Mouse (Mus musculus) A20 (cell line): ENCODE measurements around the gene Msi2.

Experiments
- DNase-seq: peaks from one replicate; pipeline ENCODE4 v3.0.0-alpha.2; 2011; ENCODE audit warnings: low read depth, low spot score

Msi2 gene

GRCm38 (mm10) chr11:88367501-88367900, 350.8 kb downstream of the Msi2 start:
- DNase-seq: no peak

GRCm38 (mm10) chr11:88365914-88366540, 352.3 kb downstream of the Msi2 start:
- no peak for DNase-seq

GRCm38 (mm10) chr11:88364231-88364630, 354.1 kb downstream of the Msi2 start:
- DNase-seq: no peak

GRCm38 (mm10) chr11:88363481-88363880, 354.8 kb downstream of the Msi2 start:
- no peak for DNase-seq

GRCm38 (mm10) chr11:88359736-88360135, 358.6 kb downstream of the Msi2 start:
- DNase-seq: no peak

- no peak for DNase-seq
These were observed 361.0 kb downstream of the Msi2 start for GRCm38 (mm10) chr11:88357325-88357724.

- peak; percentile 6 for DNase-seq
These were observed 361.6 kb downstream of the Msi2 start for GRCm38 (mm10) chr11:88356598-88357290.

GRCm38 (mm10) chr11:88356016-88356415, 362.3 kb downstream of the Msi2 start:
- no peak for DNase-seq

- DNase-seq: no peak
These were observed 363.5 kb downstream of the Msi2 start for GRCm38 (mm10) chr11:88354771-88355170.

- DNase-seq: no peak
These were observed 366.4 kb downstream of the Msi2 start for GRCm38 (mm10) chr11:88351722-88352473.

GRCm38 (mm10) chr11:88348690-88349089, 369.6 kb downstream of the Msi2 start:
- DNase-seq: no peak

- no peak for DNase-seq
These were observed 370.3 kb downstream of the Msi2 start for GRCm38 (mm10) chr11:88348056-88348455.

GRCm38 (mm10) chr11:88346066-88346465, 372.2 kb downstream of the Msi2 start:
- DNase-seq: no peak

- no peak for DNase-seq
These were observed 380.4 kb downstream of the Msi2 start for GRCm38 (mm10) chr11:88337926-88338325.

- no peak for DNase-seq
These were observed 383.4 kb downstream of the Msi2 start for GRCm38 (mm10) chr11:88334893-88335292.

GRCm38 (mm10) chr11:88332309-88332934, 385.9 kb downstream of the Msi2 start:
- no peak for DNase-seq

GRCm38 (mm10) chr11:88331722-88332121, 386.6 kb downstream of the Msi2 start:
- no peak for DNase-seq

- DNase-seq: no peak
These were observed 387.5 kb downstream of the Msi2 start for GRCm38 (mm10) chr11:88330799-88331198.

GRCm38 (mm10) chr11:88328813-88329595, 389.3 kb downstream of the Msi2 start:
- no peak for DNase-seq

- no peak for DNase-seq
These were observed 391.3 kb downstream of the Msi2 start for GRCm38 (mm10) chr11:88327016-88327415.

GRCm38 (mm10) chr11:88318850-88319249, 399.5 kb downstream of the Msi2 start:
- DNase-seq: no peak
